Mouse (Mus musculus) embryonic facial prominence, embryonic 15.5 days (tissue): ENCODE data around the gene Socs2. TPM values are rescaled to one million over a fixed set of nuclear protein-coding genes. Genes with fewer than 3 reads are reported as not detected.

Experiments
- ATAC-seq: fragments of 200-750 bp; cut with Nextera tagmentation; 2 replicates; pipeline ENCODE4 v1.8.0; 2017; ENCODE audit warnings: low read depth, moderate TSS enrichment; ENCODE audit not compliant: insufficient number of reproducible peaks, low FRiP score, low TSS enrichment
- H3K27ac ChIP-seq: fragments of 300-500 bp; sonication (generic); replicated peaks from 2 replicates; pipeline ENCODE4 v1.5.1; 2015; ENCODE audit warnings: mild to moderate bottlenecking, inconsistent platforms
- H3K27me3 ChIP-seq: fragments of 300-500 bp; sonication (generic); 2 replicates; pipeline ENCODE4 v1.6.1; 2015; ENCODE audit warnings: inconsistent platforms
- H3K36me3 ChIP-seq: fragments of 300-500 bp; sonication (generic); 2 replicates; pipeline ENCODE4 v1.6.1; 2015; ENCODE audit warnings: mild to moderate bottlenecking, inconsistent platforms
- H3K4me1 ChIP-seq: fragments of 300-500 bp; sonication (generic); 2 replicates; pipeline ENCODE4 v1.6.1; 2015; ENCODE audit warnings: inconsistent platforms
- H3K4me2 ChIP-seq: fragments of 300-500 bp; sonication (generic); replicated peaks from 2 replicates; pipeline ENCODE4 v1.6.1; 2015; ENCODE audit warnings: mild to moderate bottlenecking, inconsistent platforms
- H3K4me3 ChIP-seq: fragments of 300-500 bp; sonication (generic); replicated peaks from 2 replicates; pipeline ENCODE4 v1.5.1; 2015; ENCODE audit warnings: mild to moderate bottlenecking, inconsistent platforms
- H3K9ac ChIP-seq: fragments of 300-500 bp; sonication (generic); 2 replicates; pipeline ENCODE4 v1.6.1; 2015; ENCODE audit warnings: inconsistent platforms
- H3K9me3 ChIP-seq: fragments of 300-500 bp; sonication (generic); replicated peaks from 2 replicates; pipeline ENCODE4 v1.6.1; 2016; ENCODE audit warnings: inconsistent platforms
- WGBS: fragments of 180-500 bp; shearing (Covaris S2); methylation state at CpG from one replicate; pipeline ENCODE4 v1.1.7; 2015; 5-methylcytosine and 5-hydroxymethylcytosine counted together
- polyA plus RNA-seq: library from polyadenylated mRNA; unstranded; fragments of >200 nt; fragmentation: Nextera tagmentation; extraction: Ambion mirVana; gene quantifications from 2 replicates; pipeline ENCODE4 v1.2.1, GENCODE M21; 2015

Gene Socs2
- polyA plus RNA-seq, 1 experiment from 2014 or later, result 74.6 TPM

DNA sequence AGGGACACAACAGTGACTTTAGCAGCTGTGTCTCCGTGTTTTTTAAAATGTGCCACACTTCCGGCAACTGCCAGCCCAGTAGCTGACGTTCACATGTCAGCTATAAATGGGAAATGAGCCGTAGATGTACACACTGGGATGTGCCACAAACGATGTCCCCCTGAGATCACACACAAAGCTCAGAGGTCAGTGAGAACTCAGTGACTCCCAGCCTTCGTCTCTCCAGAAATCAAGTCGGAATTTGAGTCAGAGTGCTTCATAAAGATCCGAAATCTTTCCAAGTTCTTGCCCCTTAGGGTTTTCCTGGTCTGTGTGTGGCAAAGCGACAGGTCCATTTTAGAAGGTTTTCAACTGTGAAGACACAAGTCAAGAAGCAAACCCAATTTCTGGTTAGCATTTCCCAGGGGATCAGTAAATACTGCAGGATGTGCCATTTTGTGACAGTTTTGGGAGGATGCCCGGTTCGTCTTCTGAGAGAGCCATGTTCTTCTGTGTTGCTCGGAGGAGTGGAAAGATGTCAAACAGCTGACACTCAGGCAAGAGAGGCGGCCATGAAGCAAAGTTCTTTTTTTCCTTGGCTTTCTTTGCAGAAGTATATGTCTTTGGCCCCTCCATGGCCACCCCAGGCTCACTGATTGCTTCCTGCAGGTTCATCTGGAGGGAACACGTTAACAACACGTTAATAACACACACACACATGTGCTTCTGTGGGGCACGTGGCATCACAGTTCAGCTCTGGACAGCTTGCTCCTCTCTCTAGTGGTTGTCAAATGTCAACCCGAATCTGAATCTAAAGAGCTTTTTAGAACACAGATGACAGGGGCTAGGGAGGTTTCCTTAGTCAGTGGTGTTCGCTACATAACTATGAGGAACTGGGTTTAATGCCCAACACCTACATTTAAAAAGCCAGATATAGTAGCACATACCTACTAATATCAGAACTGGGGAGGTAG, 28.4 kb upstream of the Socs2 start:
- H3K4me2 ChIP-seq, result no peak overlapping the region
- WGBS, result 66% methylated on average over 18 of the region's 18 CpGs
- H3K36me3 ChIP-seq, result no peaks in the 10 kb centered on the region
- no peaks in the 10 kb centered on the region for H3K4me1 ChIP-seq
- no peak overlapping the region for H3K9ac ChIP-seq
- no peaks in the 10 kb centered on the region for H3K27me3 ChIP-seq
- no peak overlapping the region for H3K27ac ChIP-seq
- ATAC-seq, result no peak
- H3K4me3 ChIP-seq, result no peak overlapping the region
- no peaks in the 10 kb centered on the region for H3K9me3 ChIP-seq

- Histone ChIP-seq H3K4me2 (no peak overlapping the region), H3K4me3 (no peak overlapping the region), H3K27me3 (no peaks in the 10 kb centered on the region), H3K36me3 (no peaks in the 10 kb centered on the region), H3K9me3 (no peaks in the 10 kb centered on the region), H3K4me1 (no peaks in the 10 kb centered on the region), H3K27ac (no peak overlapping the region), H3K9ac (no peak overlapping the region)
- ATAC-seq, result no peak
- 81% methylated on average over 4 of the region's 4 CpGs for WGBS
Observed at GRCm38 (mm10) chr10:95442334-95442733, 25.4 kb upstream of the Socs2 start.

DNA sequence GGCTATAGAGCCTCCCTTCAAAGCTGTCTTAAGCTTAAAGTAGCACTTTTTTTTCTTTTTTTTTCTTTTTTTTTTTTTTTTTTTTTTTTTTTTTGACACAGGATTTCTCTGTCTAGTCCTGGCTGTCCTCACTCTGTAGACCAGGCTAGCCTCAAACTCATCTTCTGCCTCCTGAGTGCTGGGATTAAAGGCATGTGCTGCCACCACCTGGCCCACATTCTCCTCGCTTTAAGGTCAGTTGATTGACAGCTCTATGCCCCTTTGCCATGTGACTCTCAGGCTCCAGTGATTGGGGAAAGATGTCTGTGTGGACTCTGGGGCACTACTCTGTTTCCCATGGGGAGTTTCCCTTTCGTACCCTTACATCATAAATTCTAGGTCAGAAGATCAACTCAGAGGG, 23.6 kb upstream of the Socs2 start:
- no peaks in the 10 kb centered on the region for H3K4me1 ChIP-seq
- no peak for ATAC-seq
- H3K27me3 ChIP-seq, result no peaks in the 10 kb centered on the region
- no peak overlapping the region for H3K4me2 ChIP-seq
- no peaks in the 10 kb centered on the region for H3K36me3 ChIP-seq
- H3K4me3 ChIP-seq, result no peak overlapping the region
- no peaks in the 10 kb centered on the region for H3K9me3 ChIP-seq
- H3K9ac ChIP-seq, result no peak overlapping the region
- H3K27ac ChIP-seq, result no peak overlapping the region
- 41% methylated on average over 2 of the region's 2 CpGs for WGBS

GRCm38 (mm10) chr10:95439718-95440339, 22.8 kb upstream of the Socs2 start:
- Histone ChIP-seq H3K36me3 (no peaks in the 10 kb centered on the region), H3K4me3 (no peak overlapping the region), H3K4me2 (no peak overlapping the region), H3K4me1 (no peaks in the 10 kb centered on the region), H3K9ac (no peak overlapping the region), H3K9me3 (no peaks in the 10 kb centered on the region), H3K27me3 (no peaks in the 10 kb centered on the region), H3K27ac (no peak overlapping the region)
- 80% methylated on average over 10 of the region's 10 CpGs for WGBS
- no peak for ATAC-seq

DNA sequence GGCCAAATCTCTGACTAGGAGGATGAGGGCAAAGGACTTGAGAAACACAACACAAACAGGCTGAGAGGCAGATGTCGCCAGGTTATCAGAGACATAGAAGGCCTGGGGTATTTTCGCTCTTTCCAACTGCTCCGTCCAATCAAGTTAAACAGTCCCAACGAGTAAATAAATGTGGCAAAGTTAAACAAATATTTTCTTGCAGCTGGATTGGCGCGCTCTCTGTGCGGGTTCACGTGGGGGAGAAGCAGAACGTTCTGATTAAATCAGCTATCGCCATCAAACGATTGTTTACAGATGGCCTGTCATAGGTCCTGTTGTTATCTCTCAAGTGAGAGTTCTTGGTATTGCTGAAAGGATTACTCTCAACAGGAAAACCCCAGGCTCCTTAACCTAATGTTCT, 22.0 kb upstream of the Socs2 start:
- WGBS, result 68% methylated on average over 11 of the region's 11 CpGs
- Histone ChIP-seq H3K4me1 (no peaks in the 10 kb centered on the region), H3K27me3 (no peaks in the 10 kb centered on the region), H3K4me2 (no peak overlapping the region), H3K9me3 (no peaks in the 10 kb centered on the region), H3K4me3 (no peak overlapping the region), H3K27ac (no peak overlapping the region), H3K9ac (no peak overlapping the region), H3K36me3 (no peaks in the 10 kb centered on the region)
- ATAC-seq, result no peak

GRCm38 (mm10) chr10:95430271-95430670, 13.3 kb upstream of the Socs2 start:
- Histone ChIP-seq H3K36me3 (no peaks in the 10 kb centered on the region), H3K9me3 (no peaks in the 10 kb centered on the region), H3K9ac (no peak overlapping the region), H3K27me3 (no peaks in the 10 kb centered on the region), H3K4me2 (no peak overlapping the region), H3K27ac (no peak overlapping the region), H3K4me1 (no peaks in the 10 kb centered on the region), H3K4me3 (no peak overlapping the region)
- ATAC-seq, result no peak
- 86% methylated on average over 10 of the region's 10 CpGs for WGBS

DNA sequence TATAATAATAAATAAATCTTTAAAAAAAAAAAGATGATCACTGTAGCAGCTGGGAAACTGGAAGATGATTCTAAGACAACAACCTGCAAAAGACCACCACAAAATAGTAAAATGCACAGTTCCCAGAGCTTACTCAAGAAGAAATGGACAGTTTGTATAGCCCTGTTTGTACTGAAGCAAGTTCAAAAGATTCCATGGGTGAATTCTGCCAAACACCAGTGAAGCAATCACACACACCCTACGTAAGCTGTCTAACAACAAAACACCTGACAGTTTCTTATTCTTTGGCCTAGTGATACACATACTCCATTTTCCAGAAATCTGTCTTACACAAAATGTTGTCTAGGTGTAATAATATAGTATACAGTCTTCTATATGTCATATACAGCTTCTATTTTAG, 12.1 kb upstream of the Socs2 start:
- no peak for ATAC-seq
- Histone ChIP-seq H3K9me3 (no peaks in the 10 kb centered on the region), H3K4me1 (no peaks in the 10 kb centered on the region), H3K9ac (no peak overlapping the region), H3K27ac (no peak overlapping the region), H3K27me3 (no peaks in the 10 kb centered on the region), H3K4me2 (no peak overlapping the region), H3K4me3 (no peak overlapping the region), H3K36me3 (no peaks in the 10 kb centered on the region)
- 92% methylated on average over 1 of the region's 1 CpGs for WGBS

DNA sequence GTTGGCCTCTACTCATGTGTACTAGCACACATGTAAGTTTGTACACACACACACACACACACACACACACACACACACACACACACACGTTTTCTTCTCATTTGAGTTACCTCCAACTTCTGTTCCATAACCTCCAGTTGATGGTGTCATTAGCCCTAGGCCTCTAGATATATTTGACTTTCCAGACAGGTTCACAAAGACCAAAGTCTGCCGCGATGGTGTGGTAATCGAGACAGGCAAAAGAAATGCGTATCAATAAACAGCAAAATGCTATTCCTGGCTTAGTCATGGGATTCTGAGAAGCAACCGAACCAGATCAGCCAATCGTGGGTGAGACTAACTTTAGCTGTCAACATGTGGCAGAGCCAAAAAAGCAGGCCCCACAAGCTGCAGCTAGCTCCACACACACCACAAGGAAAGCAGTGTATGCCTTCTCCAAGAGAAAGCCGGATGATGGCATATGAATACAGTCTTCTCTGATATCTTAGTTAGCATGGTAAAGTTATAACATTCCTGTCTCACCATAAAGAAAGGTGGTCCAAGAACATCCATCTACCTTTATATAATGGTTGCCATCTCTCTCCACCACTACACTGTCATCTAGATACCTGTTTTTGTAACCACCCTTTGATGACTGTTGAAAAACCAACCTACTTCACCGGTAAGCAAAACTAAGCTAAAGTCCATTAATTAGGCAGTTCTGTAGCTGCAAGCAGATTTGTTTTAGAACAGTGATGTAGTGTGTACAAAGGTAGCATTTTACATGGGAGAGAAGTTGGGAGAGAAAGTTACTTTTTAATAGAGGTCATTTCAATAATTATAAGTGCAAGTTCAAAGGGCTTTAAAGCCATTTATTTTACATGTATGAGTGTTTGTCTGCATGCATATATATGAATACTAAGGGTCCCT, 9.5 kb upstream of the Socs2 start:
- ATAC-seq, result no peak
- H3K9me3 ChIP-seq, result no peaks in the 10 kb centered on the region
- 78% methylated on average over 9 of the region's 9 CpGs for WGBS

DNA sequence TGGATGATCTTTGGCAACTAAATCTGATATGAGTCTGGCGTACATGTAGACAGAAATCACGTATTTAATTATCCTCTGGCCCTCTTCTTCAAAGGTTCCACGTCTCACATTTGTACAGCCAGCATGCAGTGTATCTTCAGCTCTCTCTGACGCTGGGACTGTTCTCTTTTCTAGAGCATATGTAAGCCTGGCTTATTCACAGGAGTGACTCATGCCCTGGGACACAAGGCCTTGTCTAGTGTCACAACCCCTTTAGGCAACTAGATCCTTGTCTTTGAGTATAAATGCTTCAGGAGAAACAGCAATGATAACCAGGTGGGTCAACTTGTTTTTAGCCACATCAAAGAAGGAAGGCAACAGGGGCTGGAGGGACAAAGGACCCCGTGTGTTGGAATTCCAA, 5.7 kb upstream of the Socs2 start:
- Histone ChIP-seq H3K9me3 (no peaks in the 10 kb centered on the region), H3K4me1 (peaks cover 1% of the 10 kb centered on the region; the same call in 1 of the 2 replicates), H3K27ac (no peak overlapping the region), H3K27me3 (no peaks in the 10 kb centered on the region), H3K36me3 (no peaks in the 10 kb centered on the region), H3K4me2 (no peak overlapping the region), H3K4me3 (no peak overlapping the region), H3K9ac (no peak overlapping the region)
- 76% methylated on average over 5 of the region's 5 CpGs for WGBS
- ATAC-seq, result no peak

More for the DNA sequence above, 9.5 kb upstream of the Socs2 start:
- H3K27ac ChIP-seq, result no peak overlapping the region
- H3K4me1 ChIP-seq, result no peaks in the 10 kb centered on the region
- no peak overlapping the region for H3K4me2 ChIP-seq
- no peak overlapping the region for H3K9ac ChIP-seq
- H3K36me3 ChIP-seq, result no peaks in the 10 kb centered on the region
- H3K4me3 ChIP-seq, result no peak overlapping the region
- H3K27me3 ChIP-seq, result no peaks in the 10 kb centered on the region

- 65% methylated on average over 10 of the region's 10 CpGs for WGBS
Observed at GRCm38 (mm10) chr10:95420284-95420683, 3.3 kb upstream of the Socs2 start.

GRCm38 (mm10) chr10:95419726-95420125, 2.7 kb upstream of the Socs2 start:
- no peak for ATAC-seq
- 90% methylated on average over 3 of the region's 3 CpGs for WGBS
- Histone ChIP-seq H3K9ac (no peak overlapping the region), H3K4me2 (no peak overlapping the region), H3K4me1 (peaks cover 24% of the 10 kb centered on the region), H3K4me3 (no peak overlapping the region), H3K36me3 (no peaks in the 10 kb centered on the region), H3K9me3 (no peaks in the 10 kb centered on the region), H3K27me3 (no peaks in the 10 kb centered on the region), H3K27ac (no peak overlapping the region)

More at GRCm38 (mm10) chr10:95420284-95420683, 3.3 kb upstream of the Socs2 start:
- H3K4me2 ChIP-seq, result no peak overlapping the region
- H3K27ac ChIP-seq, result no peak overlapping the region
- no peaks in the 10 kb centered on the region for H3K36me3 ChIP-seq
- no peaks in the 10 kb centered on the region for H3K9me3 ChIP-seq
- H3K4me1 ChIP-seq, result peaks cover 18% of the 10 kb centered on the region
- ATAC-seq, result no peak
- H3K27me3 ChIP-seq, result no peaks in the 10 kb centered on the region
- no peak overlapping the region for H3K9ac ChIP-seq
- no peak overlapping the region for H3K4me3 ChIP-seq
